Mouse (Mus musculus) stomach, postnatal 0 days (tissue): Measurements from ENCODE around the gene D17Wsu92e.

Experiments used
- CTCF ChIP-seq: IDR thresholded peaks from 2 replicates; pipeline ENCODE4 v1.5.1; 2016; ENCODE audit warnings: antibody characterized with exemption, low read depth, mild to moderate bottlenecking, moderate library complexity
- EP300 ChIP-seq: optimal IDR thresholded peaks from 2 replicates; pipeline ENCODE3; 2016; ENCODE audit warnings: antibody characterized with exemption

DNA sequence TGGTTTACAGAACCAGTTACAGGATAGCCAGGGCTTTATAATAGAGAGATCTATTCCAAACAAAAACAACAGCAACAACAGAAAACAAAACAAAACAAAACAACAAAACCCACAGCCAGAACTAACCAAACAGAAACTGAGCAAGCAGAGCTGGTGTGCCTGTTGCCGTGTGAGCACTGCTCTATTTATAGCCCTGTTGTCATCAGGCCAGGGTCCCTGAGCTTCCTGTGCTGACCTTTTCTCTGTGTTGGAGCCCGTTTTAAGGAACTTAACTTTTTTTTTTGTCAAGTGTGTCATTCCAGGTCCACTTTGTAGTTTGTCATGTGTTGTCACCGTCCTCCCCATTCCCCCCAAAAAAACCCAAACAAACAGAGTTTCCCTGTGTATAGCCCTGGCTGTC is 30.6 kb upstream of the D17Wsu92e start:
- TF ChIP-seq CTCF (no peak), EP300 (no peak)
